Mouse (Mus musculus): ENCODE measurements at regions not wholly inside any gene's neighbourhood (a gene's known extent, or its start where the extent isn't known, plus 50 kb on each side); places are given as distances from the start of the nearest gene placed in this dataset.

GRCm38 (mm10) chr8:7594436-7594835, 1066.6 kb downstream of the Efnb2 start:
- no peak for DNase-seq

- DNase-seq, result peak; percentile 6 to 11
These were observed 1085.4 kb downstream of the Efnb2 start for GRCm38 (mm10) chr8:7575641-7576040.

DNA sequence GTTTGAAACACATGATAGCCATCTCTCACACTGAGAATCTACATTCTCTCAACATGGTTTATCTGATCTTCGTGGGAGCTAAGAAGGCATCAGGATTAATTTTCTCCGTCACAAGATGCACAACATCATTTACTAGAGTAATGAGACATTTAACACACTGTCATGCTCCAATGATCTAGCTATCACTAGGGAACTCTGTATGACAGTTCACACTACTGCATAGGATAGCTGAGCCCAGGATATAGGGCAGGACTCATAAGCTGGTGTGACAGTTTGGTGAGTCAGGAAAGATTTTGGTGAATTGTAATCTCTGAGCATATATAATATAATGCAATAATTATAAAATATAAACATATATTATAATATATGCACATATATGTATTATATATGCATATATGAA, 1100.4 kb downstream of the Efnb2 start:
- no peak for DNase-seq

GRCm38 (mm10) chr8:7554756-7555155, 1106.3 kb downstream of the Efnb2 start:
- no peak for DNase-seq

Measured in cerebellum, postnatal 10 days (tissue).